Mouse (Mus musculus): Measurements from ENCODE around the gene Wdr47. TPM values are rescaled to one million over a fixed set of nuclear protein-coding genes. Genes with fewer than 3 reads are reported as not detected.

Wdr47 gene
- total RNA-seq, 2 experiments from 2014 or later = 129 to 132 TPM

Small RNA genes lying within 50 kb of the gene (microRNA-seq; reads per million reads assigned to microRNA genes)
- gene Gm22860 = 0 reads per million in 2 experiments

Other genes with a start within 250 kb of the Wdr47 start
- gene Mybphl, start 226.4 kb upstream of the Wdr47 start, total RNA-seq (2021) = 1 to 10 TPM; 1.8 to 1.9 TPM
- 10 to 100 TPM; 18.4 TPM for gene Psrc1, start 207.4 kb upstream of the Wdr47 start, total RNA-seq (2021)
- gene Celsr2, start 175.7 kb upstream of the Wdr47 start, total RNA-seq (2021) = 100 to 1,000 TPM; 178 to 190 TPM
- gene Sars, start 146.1 kb upstream of the Wdr47 start, total RNA-seq (2021) = 100 to 1,000 TPM; 190 to 210 TPM
- gene 1700013F07Rik, start 57.1 kb upstream of the Wdr47 start, total RNA-seq (2021) = 1 to 10 TPM; 2.4 to 2.9 TPM
- gene 5330417C22Rik, start 54.7 kb upstream of the Wdr47 start, total RNA-seq (2021) = 10 to 100 TPM; 26.1 to 29.7 TPM
- 10 to 100 TPM; 51.2 to 54.0 TPM for gene Tmem167b, start 28.8 kb upstream of the Wdr47 start, total RNA-seq (2021)
- gene Taf13, start 19.6 kb upstream of the Wdr47 start, total RNA-seq (2021) = 10 to 100 TPM; 25.1 to 26.2 TPM
- gene Clcc1, start 62.6 kb downstream of the Wdr47 start, total RNA-seq (2021) = 10 to 100 TPM; 29.1 to 29.4 TPM
- 10 to 100 TPM; 15.9 to 19.6 TPM for gene Gpsm2, start 131.0 kb downstream of the Wdr47 start, total RNA-seq (2021)
- gene Aknad1, start 148.4 kb downstream of the Wdr47 start, total RNA-seq (2021) = under 1 TPM; 0.10 to 0.13 TPM
- 10 to 100 TPM; 22.9 to 25.9 TPM for gene Stxbp3, start 249.2 kb downstream of the Wdr47 start, total RNA-seq (2021)

Data from layer of hippocampus, postnatal 36 days (tissue).